Mouse (Mus musculus) neutrophil, adult 83 days (primary cell): ENCODE data around the gene Rgs10. TPM values are rescaled to one million over a fixed set of nuclear protein-coding genes. Genes with fewer than 3 reads are reported as not detected.

Experiments
- total RNA-seq, 2 experiments: library from RNA; stranded (reverse); gene quantifications; one replicate each; pipeline ENCODE4 v1.2.4; 2023

Rgs10 gene
- total RNA-seq, result 10 to 100 TPM; 42.5 to 47.0 TPM

DNA sequence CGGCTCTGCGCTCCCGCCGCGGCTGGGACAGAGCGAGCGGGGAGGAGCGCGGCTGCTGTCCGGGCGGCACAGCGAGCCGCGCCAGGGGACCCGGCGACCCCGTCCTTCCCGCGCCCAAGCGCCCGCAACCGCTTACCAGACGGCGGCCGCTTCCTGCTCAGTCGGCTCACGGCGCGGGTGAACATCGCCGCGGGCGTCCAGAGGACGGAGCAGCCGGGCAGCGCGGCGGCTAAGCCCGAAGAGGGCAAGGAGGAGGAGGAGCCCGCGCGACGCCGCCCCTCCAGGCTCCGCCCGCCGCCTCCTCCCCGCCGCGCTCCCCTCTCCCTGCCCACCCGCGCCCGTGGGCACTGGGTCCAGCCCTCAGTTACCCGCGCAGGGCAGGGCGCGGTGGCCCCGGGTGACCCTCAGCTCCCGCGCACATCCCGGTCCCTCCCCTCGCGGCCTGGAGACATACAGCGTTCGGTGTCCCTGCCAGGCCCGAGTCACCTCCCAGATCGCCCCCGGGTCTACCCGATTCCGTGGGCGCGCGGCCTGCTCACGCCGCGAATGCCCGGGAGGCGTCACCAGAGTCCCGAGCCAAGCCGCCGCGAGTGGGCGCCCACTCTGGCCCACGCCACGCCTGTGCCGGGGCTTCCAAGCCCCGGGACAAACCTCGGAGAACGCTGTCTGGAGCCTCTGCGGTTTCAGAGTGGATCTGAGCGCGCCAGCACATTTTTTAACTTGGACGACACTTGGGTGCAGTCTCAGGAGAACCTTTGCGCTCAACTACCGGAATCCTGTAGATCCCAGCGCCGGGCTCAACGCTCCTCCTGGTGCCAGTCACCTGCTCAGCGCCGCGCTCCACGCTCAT lies at the start of gene Rgs10:
Gene Rgs10 (minus strand): TSS at position 829 of the 850 bp plus-strand sequence.

GRCm38 (mm10) chr7:128461285-128462215 lies 43.0 kb upstream of the Rgs10 start, which contains the start of gene Tial1:
Tial1 (minus strand) TSS chr7:128461717.

Other genes starting within 250 kb of the Rgs10 start
- gene Cox6a2, start 212.4 kb downstream of the Rgs10 start, total RNA-seq, result not detected
- gene Armc5, start 181.4 kb downstream of the Rgs10 start, total RNA-seq, result 10 to 100 TPM; 10.9 to 12.7 TPM
- gene 9130023H24Rik, start 180.7 kb downstream of the Rgs10 start, total RNA-seq, result 1 to 10 TPM; 3.4 TPM
- gene Tgfb1i1, start 171.9 kb downstream of the Rgs10 start, total RNA-seq, result 1 to 10 TPM in 1 of 2 experiments, under 1 TPM in 1; 0.79 to 1.5 TPM
- not detected for gene Slc5a2, start 153.1 kb downstream of the Rgs10 start, total RNA-seq
- 10 to 100 TPM; 17.3 to 17.7 TPM for gene BC017158, start 120.6 kb downstream of the Rgs10 start, total RNA-seq
- gene Tial1, start 43.0 kb upstream of the Rgs10 start, total RNA-seq, result 10 to 100 TPM; 73.7 to 91.1 TPM
- 10 to 100 TPM; 11.3 to 12.3 TPM for gene Bag3, start 104.9 kb upstream of the Rgs10 start, total RNA-seq
- gene Inpp5f, start 192.6 kb upstream of the Rgs10 start, total RNA-seq, result 10 to 100 TPM; 29.3 to 32.8 TPM